In the genomic region with DNA sequence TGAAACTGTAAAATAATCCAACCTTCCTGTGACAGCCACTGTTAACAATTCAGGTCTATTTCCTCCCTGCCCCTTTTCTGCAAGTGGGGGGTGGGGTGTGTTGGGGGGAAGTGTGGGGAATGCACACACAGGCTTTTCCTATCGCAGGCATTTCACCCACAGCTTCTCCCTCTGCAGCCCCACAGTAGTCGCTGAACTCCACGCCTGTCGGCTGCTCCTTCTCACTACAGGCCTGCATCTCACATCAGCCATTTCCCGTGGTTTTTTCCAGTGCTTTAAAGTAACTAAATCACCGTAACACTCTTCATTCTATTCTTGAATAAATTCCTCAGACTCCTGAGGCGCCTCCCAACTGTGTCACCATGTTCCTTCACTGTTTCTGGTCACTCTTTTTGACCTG, we compare ENCODE assay signal across 8 mouse cellular contexts. TPM values are rescaled to one million over a fixed set of nuclear protein-coding genes. Genes with fewer than 3 reads are reported as not detected.
A peak's percentile ranks its signal among the peaks of the same experiment; 100 is the strongest.
DNase-seq lines count a peak whose midpoint lies in the region; ATAC-seq and TF ChIP-seq lines count a peak whose summit lies in the region.

No protein-coding gene starts in this region.

- no peak for ATAC-seq in heart, postnatal 0 days (ENCODE audit: insufficient read depth, low read depth)
- ATAC-seq in liver, embryonic 13.5 days (ENCODE audit: low read depth) = no peak
- ATAC-seq in CD4-positive, CD25-positive, alpha-beta regulatory T cell, adult 4 months = no peak

- WGBS in heart, postnatal 0 days = 15% methylated on average over 7 of the region's 7 CpGs
- 38% methylated on average over 7 of the region's 7 CpGs for WGBS in liver, embryonic 13.5 days (ENCODE audit: insufficient replicate concordance)

- peak overlapping the region; percentile 81 for H3K27ac ChIP-seq in heart, postnatal 0 days (ENCODE audit: low read depth)
- H3K27ac ChIP-seq in liver, embryonic 13.5 days = peak overlapping the region; percentile 72

- no peaks in the 10 kb centered on the region for H3K36me3 ChIP-seq in heart, postnatal 0 days (replicated peaks; ENCODE audit: control insufficient read depth, insufficient read depth, low read length)
- H3K36me3 ChIP-seq in liver, embryonic 13.5 days = 0 out of 2 replicates have a peak, but pooled peaks cover 3% of the 10 kb centered on the region

- peaks cover 77% of the 10 kb centered on the region for H3K4me1 ChIP-seq in heart, postnatal 0 days (ENCODE audit: control insufficient read depth, insufficient read depth)
- peaks cover 91% of the 10 kb centered on the region for H3K4me1 ChIP-seq in liver, embryonic 13.5 days (replicated peaks)

- H3K9ac ChIP-seq in heart, postnatal 0 days (replicated peaks; ENCODE audit: low read depth, low read length) = no peak overlapping the region
- H3K9ac ChIP-seq in liver, embryonic 13.5 days = no peak overlapping the region

- H3K27me3 ChIP-seq in heart, postnatal 0 days (ENCODE audit: control insufficient read depth, insufficient read depth, low read length) = no peaks in the 10 kb centered on the region
- H3K27me3 ChIP-seq in liver, embryonic 13.5 days = no peaks in the 10 kb centered on the region

- DNase-seq in heart, adult 11 months = peak; percentile 93
- no peak for DNase-seq in heart, postnatal 36 days
- DNase-seq in ZHBTc4 (ENCODE audit: low read depth, low spot score) = peak; percentile 35
- DNase-seq in heart, postnatal 0 days (ENCODE audit: low spot score) = peak; percentile 40
- DNase-seq in liver, embryonic 13.5 days = no peak
- DNase-seq in spleen, postnatal 36 days (ENCODE audit: low spot score in 2 of 2) = no peak
- DNase-seq in spleen, postnatal 10 days (ENCODE audit: low spot score in 2 of 2) = no peak

- no peak for TF ChIP-seq CTCF in heart, postnatal 0 days (IDR thresholded peaks at IDR 0.05; ENCODE audit: low read depth)

- intact Hi-C loops in heart, postnatal 36 days (cut with DNase I) = loop anchor here (5.0 kb wide), 1 partner anchor 42 kb away; no protein-coding TSS in a partner anchor

- no peaks in the 10 kb centered on the region for H3K9me3 ChIP-seq in heart, postnatal 0 days (replicated peaks; ENCODE audit: control insufficient read depth, low read length)
- H3K9me3 ChIP-seq in liver, embryonic 13.5 days (replicated peaks) = no peaks in the 10 kb centered on the region

- H3K4me2 ChIP-seq in heart, postnatal 0 days (ENCODE audit: low read depth, low read length) = peak overlapping the region; percentile 41
- peak overlapping the region; percentile 39 for H3K4me2 ChIP-seq in liver, embryonic 13.5 days

- TF ChIP-seq EP300 in heart, postnatal 0 days (IDR thresholded peaks at IDR 0.05; ENCODE audit: low read depth) = no peak

- H3K4me3 ChIP-seq in heart, postnatal 0 days (ENCODE audit: low read depth, low read length) = no peak overlapping the region
- H3K4me3 ChIP-seq in liver, embryonic 13.5 days (replicated peaks) = no peak overlapping the region

RNA-seq across cellular contexts. Expression of gene Shb, which starts 17.9 kb away (rescaled TPM):
- 10 to 100 TPM; 24.2 to 40.9 TPM for total RNA-seq in heart, postnatal 36 days (2021)
- 54.8 and 79.6 TPM in 2 replicates for total RNA-seq in heart, postnatal 0 days (2014; rRNA removed; ENCODE audit: low replicate concordance)
- 6.5 and 7.4 TPM in 2 replicates for polyA plus RNA-seq in heart, postnatal 0 days (2015; fragmentation: Nextera tagmentation; extraction: Ambion mirVana)
- 2.3 and 3.0 TPM in 2 replicates for polyA plus RNA-seq in liver, embryonic 13.5 days (2015; fragmentation: Nextera tagmentation; extraction: Ambion mirVana)
- polyA plus RNA-seq in CD4-positive, CD25-positive, alpha-beta regulatory T cell, adult 4 months (2017; shearing (Covaris generic)) = under 1 TPM in 1 of 2 experiments, not detected in 1; 0.34 TPM

Comparison
In these comparisons a context has a peak if more than half of its experiments do, and no peak if none do; other contexts are left out.
1. DNase-seq: peak in heart, adult 11 months (single experiment), ZHBTc4 (single experiment) and heart, postnatal 0 days (single experiment); none in heart, postnatal 36 days (0 of 2), liver, embryonic 13.5 days (single experiment), spleen, postnatal 36 days (0 of 2) and spleen, postnatal 10 days (0 of 2).